Mouse (Mus musculus): ENCODE results near the gene Ckap5. TPM values are rescaled to one million over a fixed set of nuclear protein-coding genes. Genes with fewer than 3 reads are reported as not detected.

Ckap5 gene
- polyA plus RNA-seq, 1 experiment from 2014 or later, result 127 TPM

DNA sequence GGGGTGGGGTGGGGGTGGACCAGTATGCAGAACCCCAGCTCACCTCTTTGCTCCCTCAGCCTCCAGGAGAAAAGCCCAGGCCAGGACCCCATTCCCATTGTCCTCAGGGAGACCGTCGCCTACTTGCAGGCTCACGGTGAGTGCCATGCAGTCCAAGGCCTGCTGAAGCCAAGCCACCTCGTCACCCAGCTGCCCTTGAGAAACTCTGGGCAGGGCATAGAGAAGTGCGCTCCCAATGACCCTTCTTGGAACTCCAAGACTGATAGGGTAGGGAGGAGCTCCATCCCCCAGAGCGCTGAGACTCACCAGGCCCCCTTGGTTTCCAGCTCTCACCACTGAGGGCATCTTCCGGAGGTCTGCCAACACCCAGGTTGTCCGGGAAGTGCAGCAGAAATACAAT is 142.8 kb downstream of the Ckap5 start:
- Histone ChIP-seq H3K27me3 (ENCODE audit: low read depth, poor library complexity, severe bottlenecking) (no peaks in the 10 kb centered on the region), H3K4me3 (no peak overlapping the region), H3K9me3 (replicated peaks) (no peaks in the 10 kb centered on the region), H3K36me3 (peaks cover 81% of the 10 kb centered on the region), H3K27ac (no peak overlapping the region), H3K4me1 (no peaks in the 10 kb centered on the region)
- WGBS, result 91% methylated on average over 8 of the region's 8 CpGs
- no peak for DNase-seq (ENCODE audit: low spot score)

GRCm38 (mm10) chr2:91670038-91670437 is 143.5 kb downstream of the Ckap5 start:
- no peaks in the 10 kb centered on the region for H3K4me1 ChIP-seq
- H3K4me3 ChIP-seq, result no peak overlapping the region
- no peaks in the 10 kb centered on the region for H3K9me3 ChIP-seq (replicated peaks)
- no peak for DNase-seq (ENCODE audit: low spot score)
- peaks cover 81% of the 10 kb centered on the region for H3K36me3 ChIP-seq
- WGBS, result 93% methylated on average over 6 of the region's 6 CpGs
- no peaks in the 10 kb centered on the region for H3K27me3 ChIP-seq (ENCODE audit: low read depth, poor library complexity, severe bottlenecking)
- H3K27ac ChIP-seq, result no peak overlapping the region

Other genes with a start within 250 kb of the Ckap5 start
- gene 1110051M20Rik, start 82.1 kb upstream of the Ckap5 start, polyA plus RNA-seq (2016; fragmentation: Nextera tagmentation; extraction: Ambion mirVana), result 63.9 and 78.3 TPM in 2 replicates
- gene Lrp4, start 69.3 kb upstream of the Ckap5 start, polyA plus RNA-seq (2016; fragmentation: Nextera tagmentation; extraction: Ambion mirVana), result 6.5 and 6.9 TPM in 2 replicates
- gene F2, start 109.7 kb downstream of the Ckap5 start, polyA plus RNA-seq (2016; fragmentation: Nextera tagmentation; extraction: Ambion mirVana), result not detected in 2 replicates
- gene Zfp408, start 123.0 kb downstream of the Ckap5 start, polyA plus RNA-seq (2016; fragmentation: Nextera tagmentation; extraction: Ambion mirVana), result 11.3 and 12.8 TPM in 2 replicates
- gene Arhgap1, start 123.1 kb downstream of the Ckap5 start, polyA plus RNA-seq (2016; fragmentation: Nextera tagmentation; extraction: Ambion mirVana), result 72.1 and 75.0 TPM in 2 replicates
- 24.9 and 29.7 TPM in 2 replicates for gene Atg13, start 183.8 kb downstream of the Ckap5 start, polyA plus RNA-seq (2016; fragmentation: Nextera tagmentation; extraction: Ambion mirVana)
- 22.8 and 27.0 TPM in 2 replicates for gene Harbi1, start 184.1 kb downstream of the Ckap5 start, polyA plus RNA-seq (2016; fragmentation: Nextera tagmentation; extraction: Ambion mirVana)
- gene Ambra1, start 203.4 kb downstream of the Ckap5 start, polyA plus RNA-seq (2016; fragmentation: Nextera tagmentation; extraction: Ambion mirVana), result 23.2 and 24.5 TPM in 2 replicates

All from limb, embryonic 10.5 days (tissue).